Mouse (Mus musculus) lung, adult 2 months (tissue): ENCODE measurements around the gene Zfp52. TPM values are rescaled to one million over a fixed set of nuclear protein-coding genes. Genes with fewer than 3 reads are reported as not detected.

Source experiments
- DNase-seq: peaks from one replicate; pipeline ENCODE4 v3.0.0; 2022
- H3K4me1 ChIP-seq: fragments of 200-500 bp; 2 replicates; pipeline ENCODE4 v1.6.1; 2011; ENCODE audit warnings: low read length; ENCODE audit not compliant: control insufficient read depth, insufficient read depth
- H3K4me3 ChIP-seq: fragments of 200-500 bp; replicated peaks from 2 replicates; pipeline ENCODE3; 2011; ENCODE audit warnings: low read depth, mild to moderate bottlenecking, control low read depth, low read length; ENCODE audit errors: extremely low read depth
- CTCF ChIP-seq: fragments of 200-500 bp; IDR thresholded peaks from 2 replicates; pipeline ENCODE4 v1.5.1; 2011; ENCODE audit warnings: mild to moderate bottlenecking, low read length, control low read depth; ENCODE audit not compliant: insufficient read depth
- POLR2A ChIP-seq: fragments of 200-500 bp; IDR thresholded peaks from 2 replicates; pipeline ENCODE4 v1.6.1; 2011; ENCODE audit warnings: low read depth, mild to moderate bottlenecking, control low read depth, low read length, borderline replicate concordance; ENCODE audit errors: extremely low read depth
- WGBS: fragments of 180-500 bp; shearing (Covaris S2); methylation state at CpG from one replicate; pipeline ENCODE4 v1.1.7; 2018; 5-methylcytosine and 5-hydroxymethylcytosine counted together
- polyA plus RNA-seq: library from polyadenylated mRNA; depleted of rRNA; stranded (reverse); fragments of >200 nt; gene quantifications from 2 replicates; pipeline ENCODE4 v1.2.3, GENCODE M21; 2012

The Zfp52 gene
- polyA plus RNA-seq, 1 experiment, result 0.73 TPM

GRCm38 (mm10) chr17:21516201-21517129, 18.9 kb upstream of the Zfp52 start:
- Histone ChIP-seq H3K4me3 (peak overlapping the region; percentile 99), H3K4me1 (peaks cover 4% of the 10 kb centered on the region; the same call in 1 of the 2 replicates)
- TF ChIP-seq CTCF (no peak), POLR2A (peak; percentile 73; the same call in 1 of the 2 replicates)
- under 1% methylated on average over 37 of the region's 37 CpGs for WGBS
- peak; percentile 70 for DNase-seq

- 20% methylated on average over 4 of the region's 4 CpGs for WGBS
Measured at GRCm38 (mm10) chr17:21517130-21517671, 18.1 kb upstream of the Zfp52 start.

DNA sequence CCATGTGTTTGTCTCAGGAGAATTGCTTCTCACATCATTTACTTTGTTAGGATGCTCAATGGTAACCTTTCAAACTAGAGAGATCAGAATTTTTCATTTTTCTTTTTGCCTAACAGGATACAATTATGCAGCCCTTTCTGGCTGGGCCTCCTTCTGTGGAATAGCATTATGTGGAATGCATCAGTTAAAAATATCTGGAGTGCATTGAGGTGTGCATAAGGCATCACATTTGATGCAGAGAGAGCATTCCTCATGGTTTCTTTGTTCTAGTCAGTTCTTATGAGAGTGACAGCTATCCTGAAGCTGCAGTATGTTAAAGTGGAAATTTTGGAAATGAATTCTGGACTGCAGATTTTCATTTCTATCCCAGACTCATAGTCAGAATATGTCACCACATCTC, 9.1 kb upstream of the Zfp52 start:
- Histone ChIP-seq H3K4me3 (no peak overlapping the region), H3K4me1 (no peaks in the 10 kb centered on the region)
- no peak for DNase-seq
- no peak for TF ChIP-seq POLR2A
- TF ChIP-seq CTCF, result no peak

More at GRCm38 (mm10) chr17:21517130-21517671, 18.1 kb upstream of the Zfp52 start:
- no peak for TF ChIP-seq POLR2A
- no peak for TF ChIP-seq CTCF
- no peak for DNase-seq
- peak overlapping the region; percentile 99 for H3K4me3 ChIP-seq
- H3K4me1 ChIP-seq, result peaks cover 4% of the 10 kb centered on the region; the same call in 1 of the 2 replicates

GRCm38 (mm10) chr17:21530645-21531330, 4.6 kb upstream of the Zfp52 start:
- 75% methylated on average over 5 of the region's 5 CpGs for WGBS
- Histone ChIP-seq H3K4me3 (no peak overlapping the region), H3K4me1 (peaks cover 14% of the 10 kb centered on the region)
- no peak for DNase-seq
- TF ChIP-seq CTCF (no peak), POLR2A (no peak)

DNA sequence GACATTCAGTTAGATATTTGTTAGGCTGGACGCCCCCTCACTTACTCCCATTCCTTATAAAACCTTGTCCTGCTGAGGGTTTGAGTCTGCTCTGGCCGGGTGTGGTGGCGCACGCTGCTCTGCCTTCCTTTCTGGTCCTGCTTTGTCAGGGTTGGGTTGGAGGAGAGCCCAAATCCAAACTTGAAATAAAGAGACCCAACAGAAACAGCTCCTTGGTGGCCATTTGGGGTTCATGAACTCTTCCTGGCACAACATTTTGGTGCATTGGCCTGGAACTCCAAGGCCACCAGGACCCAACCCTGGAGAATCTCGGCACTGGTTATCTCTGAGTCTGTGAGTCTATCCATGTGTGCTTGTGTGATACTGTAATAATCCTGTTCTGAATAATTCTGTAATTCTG, 3.7 kb upstream of the Zfp52 start:
- H3K4me3 ChIP-seq, result peak overlapping the region; percentile 71
- peaks cover 14% of the 10 kb centered on the region for H3K4me1 ChIP-seq
- DNase-seq, result no peak
- TF ChIP-seq POLR2A, result no peak
- no peak for TF ChIP-seq CTCF
- 38% methylated on average over 5 of the region's 5 CpGs for WGBS

GRCm38 (mm10) chr17:21532101-21532951, 3.0 kb upstream of the Zfp52 start:
- DNase-seq, result peak; percentile 85
- peaks cover 14% of the 10 kb centered on the region for H3K4me1 ChIP-seq
- TF ChIP-seq CTCF (no peak), POLR2A (peak; percentile 38; the same call in 1 of the 2 replicates)
- H3K4me3 ChIP-seq, result peak overlapping the region; percentile 71
- 1% methylated on average over 54 of the region's 54 CpGs for WGBS

GRCm38 (mm10) chr17:21533961-21534360, 1.4 kb upstream of the Zfp52 start:
- no peak for DNase-seq

GRCm38 (mm10) chr17:21534460-21535095, 761 bp upstream of the Zfp52 start:
- Histone ChIP-seq H3K4me3 (no peak overlapping the region), H3K4me1 (peaks cover 14% of the 10 kb centered on the region)
- no peak for DNase-seq
- 3% methylated on average over 4 of the region's 4 CpGs for WGBS
- no peak for TF ChIP-seq POLR2A
- TF ChIP-seq CTCF, result peak; percentile 57; the same call in 1 of the 2 replicates

More at GRCm38 (mm10) chr17:21533961-21534360, 1.4 kb upstream of the Zfp52 start:
- no peak overlapping the region for H3K4me3 ChIP-seq
- TF ChIP-seq CTCF (no peak), POLR2A (no peak)
- peaks cover 14% of the 10 kb centered on the region for H3K4me1 ChIP-seq
- WGBS, result 88% methylated on average over 1 of the region's 1 CpGs
